Mouse (Mus musculus) bone marrow macrophage, adult 2 months (primary cell): Measurements from ENCODE around the gene Spsb4.

Source experiments
- CTCF ChIP-seq: IDR thresholded peaks from 2 replicates; pipeline ENCODE4 v1.5.1; 2012; ENCODE audit warnings: low read depth, mild to moderate bottlenecking, low read length, moderate library complexity
- POLR2A ChIP-seq: IDR thresholded peaks from 2 replicates; pipeline ENCODE4 v1.6.1; 2012; ENCODE audit warnings: mild to moderate bottlenecking, low read depth, low read length, borderline replicate concordance

DNA sequence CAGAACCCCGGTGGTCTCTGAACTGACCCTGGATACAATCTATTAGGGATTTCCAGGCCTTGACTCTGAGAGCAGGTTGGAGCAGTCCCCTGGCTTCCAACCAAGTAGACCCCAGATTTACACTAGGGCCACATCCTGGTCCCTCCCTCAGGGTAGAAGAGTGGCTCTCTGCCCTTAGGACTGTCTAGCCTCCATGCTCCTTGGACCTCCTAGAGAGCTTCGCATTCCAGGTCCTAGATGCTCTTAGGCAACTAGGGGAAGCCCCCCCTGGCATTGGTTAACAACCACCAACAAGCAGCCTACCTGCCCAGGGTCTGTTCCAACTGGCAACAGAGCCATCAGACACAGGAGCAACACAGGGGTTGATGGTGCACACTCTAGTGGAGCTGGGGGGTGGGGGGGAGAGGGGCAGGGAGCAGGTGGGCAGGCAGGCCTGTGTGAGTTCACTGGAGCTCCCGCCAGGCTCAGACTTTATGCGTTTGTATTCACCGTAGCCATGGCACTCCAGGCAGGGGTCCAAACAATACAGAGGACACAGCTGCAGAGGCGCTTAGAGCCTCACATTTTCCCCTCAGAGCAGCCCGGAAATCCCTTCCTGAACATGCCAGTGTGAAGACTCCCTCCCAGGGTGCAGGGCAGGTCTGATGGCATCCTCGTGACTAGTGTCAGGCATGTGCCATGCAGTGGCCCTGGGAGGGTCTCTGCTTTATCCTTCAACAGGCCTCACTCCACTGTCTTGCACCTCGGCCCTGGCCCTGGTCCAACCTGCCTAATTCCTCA lies 46.8 kb downstream of the Spsb4 start:
- no peak for TF ChIP-seq CTCF
- TF ChIP-seq POLR2A = no peak
